Mouse (Mus musculus) small intestine, adult 2 months (tissue): ENCODE measurements at regions not wholly inside any gene's neighbourhood (a gene's known extent, or its start where the extent isn't known, plus 50 kb on each side); places are given as distances from the start of the nearest gene placed in this dataset.

Source experiments
- CTCF ChIP-seq: fragments of 200-500 bp; IDR thresholded peaks from 2 replicates; pipeline ENCODE4 v1.5.1; 2012; ENCODE audit warnings: low read depth, mild to moderate bottlenecking, control low read depth, inconsistent platforms, low read length, moderate library complexity, mixed read lengths; ENCODE audit not compliant: insufficient replicate concordance, insufficient read length; ENCODE audit errors: extremely low read depth
- POLR2A ChIP-seq: fragments of 200-500 bp; IDR thresholded peaks from 2 replicates; pipeline ENCODE4 v1.6.1; 2012; ENCODE audit warnings: low read depth, mild to moderate bottlenecking, control low read depth, inconsistent platforms, low read length, moderate library complexity

GRCm38 (mm10) chr10:24446168-24446567, 149.1 kb upstream of the Ccn2 start:
- TF ChIP-seq CTCF (no peak), POLR2A (no peak)
